Mouse (Mus musculus) colon, adult 2 months (tissue): ENCODE measurements around the gene Fam20c. TPM values are rescaled to one million over a fixed set of nuclear protein-coding genes. Genes with fewer than 3 reads are reported as not detected.

ENCODE experiments used
- polyA plus RNA-seq: library from polyadenylated mRNA; depleted of rRNA; stranded (reverse); fragments of >200 nt; gene quantifications from 2 replicates; pipeline ENCODE4 v1.2.3, GENCODE M21; 2012; rRNA removed

Gene Fam20c
- 7.2 and 7.4 TPM in 2 replicates for polyA plus RNA-seq

GRCm38 (mm10) chr5:138754303-138755120, at the start of gene Fam20c:
Fam20c (plus strand) TSS chr5:138754514.

DNA sequence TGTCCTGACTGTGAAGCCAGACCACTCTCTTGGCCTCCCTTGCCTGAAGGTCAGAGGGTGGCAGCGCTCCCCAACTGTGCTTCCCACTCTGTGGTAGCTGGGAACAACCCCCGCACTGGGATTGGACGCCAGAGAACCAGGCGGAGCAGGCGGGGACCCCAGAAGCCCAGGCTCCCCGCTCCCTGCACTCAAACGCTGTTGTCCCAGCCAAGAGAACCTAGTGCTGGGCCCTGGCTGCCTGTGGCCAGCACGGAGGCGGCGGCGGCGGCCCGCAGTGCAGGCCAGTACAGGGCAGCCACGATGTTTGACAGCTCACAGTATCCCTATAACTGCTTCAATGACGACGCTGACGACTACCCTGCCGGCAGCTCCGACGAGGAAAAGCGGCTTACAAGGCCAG, 65.5 kb downstream of the Fam20c start, which contains the start of gene Gm5294:
Gene Gm5294, plus strand, starts transcription at position 301 of the 400 bp plus-strand sequence.

Other genes starting within 250 kb of the Fam20c start
- gene 1700123K08Rik, start 189.8 kb upstream of the Fam20c start, polyA plus RNA-seq: not detected in 2 replicates
- gene Zfp68, start 134.8 kb upstream of the Fam20c start, polyA plus RNA-seq: 3.1 and 4.0 TPM in 2 replicates
- gene A430033K04Rik, start 131.7 kb upstream of the Fam20c start, polyA plus RNA-seq: 1.2 and 1.5 TPM in 2 replicates
- gene Gm5294, start 65.6 kb downstream of the Fam20c start, polyA plus RNA-seq: not detected in 2 replicates
- 92.1 and 93.9 TPM in 2 replicates for gene Pdgfa, start 242.9 kb downstream of the Fam20c start, polyA plus RNA-seq